Mouse (Mus musculus) midbrain, embryonic 16.5 days (tissue): ENCODE data around the gene Ubqln1. TPM values are rescaled to one million over a fixed set of nuclear protein-coding genes. Genes with fewer than 3 reads are reported as not detected.

Source experiments
- ATAC-seq: fragments of 200-750 bp; cut with Nextera tagmentation; 2 replicates; pipeline ENCODE4 v1.8.0; 2017; ENCODE audit warnings: moderate TSS enrichment
- H3K27ac ChIP-seq: fragments of 300-500 bp; sonication (generic); 2 replicates; pipeline ENCODE4 v1.5.1; 2014; ENCODE audit warnings: mild to moderate bottlenecking, low read length, mixed read lengths
- H3K27me3 ChIP-seq: fragments of 300-500 bp; sonication (generic); 2 replicates; pipeline ENCODE4 v1.6.1; 2014; ENCODE audit warnings: low read depth, low read length, mixed read lengths; ENCODE audit not compliant: control insufficient read depth, insufficient read depth
- H3K36me3 ChIP-seq: fragments of 300-500 bp; sonication (generic); 2 replicates; pipeline ENCODE4 v1.6.1; 2014; ENCODE audit warnings: mild to moderate bottlenecking, low read length, moderate library complexity, mixed read lengths; ENCODE audit not compliant: control insufficient read depth, insufficient read depth
- H3K4me1 ChIP-seq: fragments of 300-500 bp; sonication (generic); 2 replicates; pipeline ENCODE4 v1.6.1; 2014; ENCODE audit warnings: mild to moderate bottlenecking, low read length, mixed read lengths; ENCODE audit not compliant: control insufficient read depth, insufficient read depth
- H3K4me2 ChIP-seq: fragments of 300-500 bp; sonication (generic); 2 replicates; pipeline ENCODE4 v1.6.1; 2014; ENCODE audit warnings: mild to moderate bottlenecking, low read length, mixed read lengths
- H3K4me3 ChIP-seq: fragments of 300-500 bp; sonication (generic); 2 replicates; pipeline ENCODE4 v1.5.1; 2014; ENCODE audit warnings: low read depth, mild to moderate bottlenecking, low read length, moderate library complexity, mixed read lengths
- H3K9ac ChIP-seq: fragments of 300-500 bp; sonication (generic); 2 replicates; pipeline ENCODE4 v1.6.1; 2014; ENCODE audit warnings: low read depth, low read length, mixed read lengths
- H3K9me3 ChIP-seq: fragments of 300-500 bp; sonication (generic); replicated peaks from 2 replicates; pipeline ENCODE4 v1.6.1; 2014; ENCODE audit warnings: mild to moderate bottlenecking, low read length, mixed read lengths; ENCODE audit not compliant: control insufficient read depth, poor library complexity, severe bottlenecking
- WGBS: fragments of 180-500 bp; shearing (Covaris S2); extraction: QIAGEN DNeasy Blood & Tissue Kit; methylation state at CpG from one replicate; pipeline ENCODE4 v1.1.7; 2014; 5-methylcytosine and 5-hydroxymethylcytosine counted together
- polyA plus RNA-seq: library from polyadenylated mRNA; unstranded; fragments of >200 nt; fragmentation: Nextera tagmentation; extraction: Ambion mirVana; gene quantifications from 2 replicates; pipeline ENCODE4 v1.2.1, GENCODE M21; 2015

Gene Ubqln1
- polyA plus RNA-seq, 1 experiment from 2014 or later, result 132 TPM

DNA sequence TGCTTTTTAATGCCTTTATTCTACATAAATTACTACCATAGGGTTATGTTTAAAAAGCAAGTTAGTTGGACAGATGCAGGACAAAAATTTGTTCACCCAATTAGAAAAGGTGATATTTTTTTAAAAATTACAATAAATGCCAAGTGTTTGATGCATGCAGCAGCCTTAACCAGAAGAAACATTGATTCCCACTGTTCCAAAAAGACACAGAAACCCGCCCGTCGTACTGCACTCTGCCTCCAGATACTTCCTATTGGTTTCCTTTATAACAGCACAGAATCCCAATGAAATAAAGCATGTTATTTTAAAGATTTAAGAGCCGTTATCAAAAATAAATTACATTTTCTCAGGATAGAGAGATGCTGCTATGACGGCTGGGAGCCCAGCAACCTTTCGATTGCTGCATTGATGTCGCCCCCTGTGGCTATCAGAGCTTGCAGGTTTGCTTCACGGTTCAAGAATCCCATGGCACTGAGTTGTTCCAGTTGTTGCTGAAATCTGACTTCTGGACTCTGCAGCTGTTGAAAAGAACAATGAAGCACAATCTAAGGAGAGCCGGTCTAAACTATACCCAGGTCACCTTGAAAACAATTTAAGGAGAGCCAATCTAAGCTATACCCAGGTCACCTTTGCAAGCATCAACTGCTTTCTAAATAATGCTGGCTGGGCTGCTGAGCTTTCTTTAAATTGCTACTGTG lies 37.8 kb downstream of the Ubqln1 start:
- Histone ChIP-seq H3K9ac (no peak overlapping the region), H3K4me3 (no peak overlapping the region), H3K9me3 (no peaks in the 10 kb centered on the region), H3K36me3 (peaks cover 12% of the 10 kb centered on the region), H3K4me2 (no peak overlapping the region), H3K27me3 (no peaks in the 10 kb centered on the region), H3K4me1 (no peaks in the 10 kb centered on the region), H3K27ac (no peak overlapping the region)
- no peak for ATAC-seq
- 83% methylated on average over 9 of the region's 9 CpGs for WGBS

DNA sequence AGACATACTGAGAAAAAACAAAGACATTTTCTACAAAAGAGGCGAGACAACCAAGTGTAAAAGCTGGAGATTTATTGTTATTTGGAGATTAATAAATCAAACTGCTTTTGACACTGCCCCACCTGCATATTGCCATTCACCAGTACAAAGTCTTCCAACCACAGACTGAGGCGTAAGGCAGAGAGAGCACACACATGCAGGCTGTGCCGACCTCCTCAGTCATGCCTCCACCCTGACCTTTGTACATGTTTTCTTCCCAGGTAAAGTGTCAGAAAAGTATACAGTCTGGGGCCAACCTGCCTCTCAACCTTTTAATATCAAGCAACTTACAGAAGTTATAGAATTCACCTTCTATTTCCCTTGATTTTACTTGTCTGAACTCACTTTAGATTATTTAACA lies 39.3 kb downstream of the Ubqln1 start:
- WGBS, result 92% methylated on average over 3 of the region's 3 CpGs
- Histone ChIP-seq H3K9ac (no peak overlapping the region), H3K27ac (no peak overlapping the region), H3K4me2 (no peak overlapping the region), H3K9me3 (no peaks in the 10 kb centered on the region), H3K36me3 (peaks cover 14% of the 10 kb centered on the region), H3K27me3 (no peaks in the 10 kb centered on the region), H3K4me3 (no peak overlapping the region), H3K4me1 (no peaks in the 10 kb centered on the region)
- no peak for ATAC-seq

DNA sequence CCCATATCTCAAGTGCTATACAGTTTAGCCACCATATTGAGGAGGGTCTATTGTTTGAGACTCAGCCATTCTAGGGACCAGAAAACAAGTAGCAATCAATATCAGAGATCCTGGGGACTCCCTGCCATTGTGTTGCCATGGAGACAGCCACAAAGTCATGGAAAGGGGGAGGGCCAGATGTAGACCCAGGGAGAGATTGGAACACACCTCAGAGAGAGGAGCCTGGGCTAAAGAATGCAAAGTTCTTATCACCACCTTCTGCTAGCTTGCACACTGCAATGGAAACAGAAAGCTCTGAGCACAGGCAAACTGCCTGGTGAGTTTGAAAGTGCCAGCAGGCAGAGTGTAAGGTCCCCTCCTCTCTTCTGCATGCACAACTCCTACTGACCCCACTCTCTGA lies 47.3 kb downstream of the Ubqln1 start:
- no peaks in the 10 kb centered on the region for H3K27me3 ChIP-seq
- no peaks in the 10 kb centered on the region for H3K9me3 ChIP-seq
- H3K9ac ChIP-seq, result no peak overlapping the region
- H3K4me1 ChIP-seq, result peaks cover 2% of the 10 kb centered on the region; the same call in 1 of the 2 replicates
- no peak overlapping the region for H3K27ac ChIP-seq
- ATAC-seq, result no peak
- peaks cover 6% of the 10 kb centered on the region; the same call in 1 of the 2 replicates for H3K36me3 ChIP-seq
- no peak overlapping the region for H3K4me2 ChIP-seq
- no peak overlapping the region for H3K4me3 ChIP-seq

DNA sequence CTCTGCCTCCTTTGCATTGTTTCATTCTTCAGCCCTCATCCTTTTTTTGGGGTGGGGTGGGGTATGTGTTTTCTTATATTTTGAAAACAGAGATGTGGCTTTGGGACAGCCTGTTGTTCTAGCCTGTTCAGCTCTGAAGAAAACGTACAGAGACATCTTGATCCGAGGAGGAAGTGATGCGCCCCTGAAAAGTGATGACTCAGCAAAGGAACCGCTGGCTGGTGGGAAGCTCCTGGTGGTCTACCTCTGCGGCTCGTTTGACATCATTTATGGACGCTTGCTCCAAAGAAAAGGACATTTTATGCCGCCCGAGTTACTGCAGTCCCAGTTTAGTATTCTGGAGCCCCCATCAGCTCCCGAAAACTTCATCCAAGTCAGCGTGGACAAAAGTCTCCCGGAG lies 52.1 kb downstream of the Ubqln1 start:
- no peak overlapping the region for H3K27ac ChIP-seq
- no peak for ATAC-seq
- WGBS, result 96% methylated on average over 12 of the region's 12 CpGs
- no peak overlapping the region for H3K4me2 ChIP-seq
- no peak overlapping the region for H3K4me3 ChIP-seq
- H3K9ac ChIP-seq, result no peak overlapping the region
- H3K36me3 ChIP-seq, result peaks cover 23% of the 10 kb centered on the region
- no peaks in the 10 kb centered on the region for H3K27me3 ChIP-seq
- H3K4me1 ChIP-seq, result peaks cover 5% of the 10 kb centered on the region; the same call in 1 of the 2 replicates
- H3K9me3 ChIP-seq, result no peaks in the 10 kb centered on the region

DNA sequence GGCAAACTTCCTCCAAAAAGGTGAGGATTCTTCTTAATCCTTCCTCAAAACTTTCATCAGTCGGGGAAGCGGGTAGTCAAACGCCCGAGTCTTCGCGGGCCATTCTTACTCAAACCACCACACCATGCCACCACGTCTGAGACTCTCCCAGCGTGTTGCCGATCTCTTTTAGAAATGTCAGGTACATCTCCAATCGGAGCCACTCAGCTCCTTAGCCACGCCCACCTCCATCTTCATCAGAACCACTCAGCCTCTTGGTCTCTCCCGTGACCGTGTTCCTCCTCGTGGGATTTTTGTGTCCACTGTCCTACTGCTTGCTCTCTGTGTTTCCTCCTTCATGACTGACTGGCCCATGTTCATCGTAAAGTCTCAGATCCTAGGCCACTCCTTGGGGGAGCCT lies 54.7 kb downstream of the Ubqln1 start:
- H3K27ac ChIP-seq, result no peak overlapping the region
- H3K4me1 ChIP-seq, result peaks cover 13% of the 10 kb centered on the region
- peaks cover 23% of the 10 kb centered on the region for H3K36me3 ChIP-seq
- no peak overlapping the region for H3K4me2 ChIP-seq
- no peaks in the 10 kb centered on the region for H3K27me3 ChIP-seq
- ATAC-seq, result no peak
- H3K9me3 ChIP-seq, result no peaks in the 10 kb centered on the region
- WGBS, result 96% methylated on average over 15 of the region's 15 CpGs
- no peak overlapping the region for H3K9ac ChIP-seq
- H3K4me3 ChIP-seq, result no peak overlapping the region

DNA sequence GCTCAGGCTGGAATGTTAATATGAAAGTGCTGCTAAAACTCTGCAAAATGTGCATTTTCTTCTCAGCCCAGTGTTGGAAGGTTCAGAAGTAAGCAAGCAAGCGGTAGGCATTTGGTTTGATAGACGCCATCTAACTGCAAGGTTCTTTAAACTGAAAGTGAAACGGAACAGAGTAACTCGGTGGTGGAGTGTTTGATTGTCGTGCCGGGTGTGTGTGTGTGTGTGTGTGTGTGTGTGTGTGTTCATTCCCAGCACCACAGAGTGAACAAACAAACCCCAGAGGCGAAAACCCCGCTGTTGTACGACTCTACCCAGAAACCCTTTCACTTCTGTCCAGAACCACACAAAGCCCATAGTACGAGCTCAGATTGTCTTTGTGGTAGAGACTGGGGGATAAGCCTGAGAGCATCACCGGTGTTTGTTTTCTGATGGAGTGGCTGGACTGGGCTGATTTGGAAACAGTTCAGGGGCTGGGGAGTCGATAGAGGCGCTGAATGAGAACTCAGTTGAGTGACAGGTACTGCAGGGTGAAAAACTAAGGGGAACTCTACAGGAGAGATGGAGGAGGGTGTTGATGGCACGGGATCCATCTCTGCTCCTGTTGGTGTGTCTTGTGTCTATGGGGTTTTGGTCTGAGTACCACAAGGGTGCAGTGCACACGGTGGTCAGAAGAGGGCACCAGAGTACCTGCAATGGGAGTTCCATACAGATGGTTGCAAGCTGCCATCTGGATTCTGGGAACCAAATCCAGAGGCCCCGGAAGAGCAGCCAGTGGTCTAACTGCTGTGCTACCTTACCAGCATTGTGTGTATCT lies 57.1 kb downstream of the Ubqln1 start:
- H3K4me3 ChIP-seq, result peak overlapping the region; percentile 51
- H3K9ac ChIP-seq, result peak overlapping the region; percentile 70
- H3K27me3 ChIP-seq, result no peaks in the 10 kb centered on the region
- H3K9me3 ChIP-seq, result no peaks in the 10 kb centered on the region
- WGBS, result 6% methylated on average over 16 of the region's 16 CpGs
- H3K4me1 ChIP-seq, result peaks cover 13% of the 10 kb centered on the region
- peak overlapping the region; percentile 68 for H3K27ac ChIP-seq
- peaks cover 20% of the 10 kb centered on the region for H3K36me3 ChIP-seq
- H3K4me2 ChIP-seq, result peak overlapping the region; percentile 73
- ATAC-seq, result peak; percentile 41

DNA sequence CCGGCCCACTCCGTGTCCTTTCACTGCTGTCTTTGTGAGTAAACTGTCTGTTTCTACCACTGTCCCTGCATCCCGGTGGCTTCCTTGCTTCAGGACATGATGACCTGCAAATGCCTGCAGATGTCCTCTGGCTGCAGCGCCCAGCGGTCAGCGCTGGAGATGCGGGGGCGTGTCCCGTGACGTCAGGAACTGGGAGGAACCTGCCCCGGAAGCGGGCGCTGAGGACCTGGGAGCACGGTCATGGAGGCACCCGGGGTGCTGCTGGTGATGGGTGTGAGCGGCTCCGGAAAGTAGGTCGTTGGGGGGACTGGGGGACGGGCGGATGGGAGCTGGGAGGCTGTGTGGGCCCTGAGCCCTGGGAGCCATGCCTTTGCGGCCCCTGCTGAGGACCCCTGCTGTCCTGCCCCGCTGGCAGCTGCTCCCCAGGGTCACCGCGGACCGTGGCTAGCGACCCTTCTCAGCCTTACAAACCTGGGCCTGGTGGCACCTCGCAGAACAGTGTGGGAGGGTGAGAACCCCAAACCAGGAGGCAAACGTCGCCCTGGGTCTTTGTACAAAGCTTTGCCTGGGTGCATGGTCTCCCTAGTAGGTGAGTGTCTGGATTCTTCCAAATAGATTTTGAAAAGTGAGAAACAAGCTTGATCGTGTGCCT lies 57.9 kb downstream of the Ubqln1 start, which contains the start of gene Idnk:
Gene Idnk (plus strand): TSS at position 203 of the 652 bp plus-strand sequence.
- under 1% methylated on average over 30 of the region's 30 CpGs for WGBS
- peaks cover 16% of the 10 kb centered on the region for H3K36me3 ChIP-seq

DNA sequence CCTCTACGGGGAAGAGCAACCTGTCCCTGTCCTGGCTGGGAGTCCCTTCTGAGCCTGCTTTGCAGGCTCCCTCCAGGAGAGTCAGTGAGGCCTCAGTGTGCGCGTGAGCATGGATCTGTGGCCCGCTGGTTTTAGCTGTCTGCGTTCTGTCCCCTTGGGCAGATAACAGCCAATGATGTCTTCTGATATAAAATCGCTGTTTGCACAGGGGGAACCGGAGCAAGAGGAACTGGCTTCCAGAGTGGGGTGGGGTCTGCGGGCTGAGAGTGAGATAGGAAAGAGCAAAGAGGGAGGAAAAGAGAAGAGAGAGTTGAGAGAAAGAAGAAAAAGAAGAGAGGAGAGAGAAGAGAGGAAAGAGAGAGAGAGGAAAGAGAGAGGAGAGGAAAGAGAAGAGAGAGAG lies 58.4 kb downstream of the Ubqln1 start:
- H3K27me3 ChIP-seq, result no peaks in the 10 kb centered on the region
- peak; percentile 30; the same call in 1 of the 2 replicates for ATAC-seq
- H3K4me1 ChIP-seq, result peaks cover 13% of the 10 kb centered on the region
- H3K36me3 ChIP-seq, result peaks cover 16% of the 10 kb centered on the region
- peak overlapping the region; percentile 70 for H3K9ac ChIP-seq
- H3K4me3 ChIP-seq, result peak overlapping the region; percentile 51
- 18% methylated on average over 8 of the region's 8 CpGs for WGBS
- H3K27ac ChIP-seq, result peak overlapping the region; percentile 68
- H3K4me2 ChIP-seq, result peak overlapping the region; percentile 73
- no peaks in the 10 kb centered on the region for H3K9me3 ChIP-seq

More for the DNA sequence above, 57.9 kb downstream of the Ubqln1 start, which contains the start of gene Idnk:
- peak within 1 kb of the TSS; percentile 51 for H3K4me3 ChIP-seq
- H3K9me3 ChIP-seq, result no peaks in the 10 kb centered on the region
- no peaks in the 10 kb centered on the region for H3K27me3 ChIP-seq
- peaks cover 13% of the 10 kb centered on the region for H3K4me1 ChIP-seq
- ATAC-seq, result peak; percentile 84
- peak within 1 kb of the TSS; percentile 68 for H3K27ac ChIP-seq
- H3K9ac ChIP-seq, result peak within 1 kb of the TSS; percentile 70
- peak within 1 kb of the TSS; percentile 73 for H3K4me2 ChIP-seq
